Mouse (Mus musculus): Measurements from ENCODE around the gene Hmg20b. TPM values are rescaled to one million over a fixed set of nuclear protein-coding genes. Genes with fewer than 3 reads are reported as not detected.

Gene Hmg20b
- total RNA-seq, 2 experiments from 2014 or later, result 18.3 to 20.3 TPM

DNA sequence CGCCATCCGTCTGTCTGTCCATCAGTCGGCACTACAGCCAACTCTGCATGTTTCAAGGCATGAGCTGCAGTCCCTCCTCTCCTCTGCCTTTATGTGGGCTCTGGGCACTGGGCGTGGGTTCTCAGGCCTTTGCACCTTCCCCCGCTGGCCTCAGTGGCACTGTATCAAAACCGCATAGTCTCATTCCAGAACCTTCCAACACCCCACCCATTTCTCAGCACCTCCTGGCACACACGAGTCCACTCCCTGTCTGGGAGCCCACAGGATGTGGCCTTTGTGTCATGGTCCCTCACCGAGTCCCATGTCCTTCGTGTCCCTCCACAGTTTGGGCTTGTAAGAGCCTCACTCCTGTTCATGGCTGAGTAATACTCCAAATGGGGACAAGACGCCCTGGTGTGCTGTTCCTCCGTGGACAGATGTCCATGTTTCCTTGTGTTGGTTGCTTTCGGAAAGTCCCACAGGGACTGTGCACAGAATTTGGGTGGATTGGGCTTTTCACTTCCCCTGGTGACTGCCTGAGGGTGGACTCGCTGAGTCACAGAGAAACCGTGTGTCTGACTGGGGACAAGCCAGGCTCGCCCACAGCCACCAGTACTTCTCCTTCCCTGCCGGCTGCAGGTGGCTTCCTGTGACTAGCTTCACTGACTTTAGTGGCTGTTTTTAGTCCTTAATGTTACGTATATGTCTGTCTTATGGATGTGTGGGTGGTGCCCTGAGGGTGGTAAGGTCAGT, 51.7 kb downstream of the Hmg20b start:
- peak in 1 of 2 experiments; percentile 48 for DNase-seq (ENCODE audit: extremely low spot score in 1 of 2, low spot score in 2 of 2)

DNA sequence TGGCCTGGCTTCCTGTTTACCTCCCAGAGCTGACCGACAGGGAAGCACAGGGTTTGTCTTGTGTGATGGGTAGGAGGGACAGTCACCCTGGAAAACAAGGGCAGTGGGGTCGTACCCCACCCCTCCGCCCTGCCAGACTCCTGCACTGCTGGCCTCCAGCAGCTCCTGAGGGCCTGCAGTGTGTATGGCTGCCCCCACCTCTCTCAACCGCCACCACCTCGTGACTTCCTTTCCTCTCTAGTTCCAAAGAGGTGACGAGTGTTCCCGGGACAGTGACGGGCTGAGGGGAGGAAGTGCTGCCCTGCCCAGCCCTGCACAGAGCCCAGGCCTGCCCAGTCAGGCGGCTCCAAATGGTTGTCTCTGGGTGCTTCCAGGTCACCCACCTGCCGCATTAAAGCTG, 52.4 kb downstream of the Hmg20b start:
- intact Hi-C loops (cut with DNase I), result no loop called here
- DNase-seq (ENCODE audit: extremely low spot score in 1 of 2, low spot score in 2 of 2), result peak in 1 of 2 experiments; percentile 57

More for the DNA sequence above, 51.7 kb downstream of the Hmg20b start:
- intact Hi-C loops (cut with DNase I), result no loop called here

DNA sequence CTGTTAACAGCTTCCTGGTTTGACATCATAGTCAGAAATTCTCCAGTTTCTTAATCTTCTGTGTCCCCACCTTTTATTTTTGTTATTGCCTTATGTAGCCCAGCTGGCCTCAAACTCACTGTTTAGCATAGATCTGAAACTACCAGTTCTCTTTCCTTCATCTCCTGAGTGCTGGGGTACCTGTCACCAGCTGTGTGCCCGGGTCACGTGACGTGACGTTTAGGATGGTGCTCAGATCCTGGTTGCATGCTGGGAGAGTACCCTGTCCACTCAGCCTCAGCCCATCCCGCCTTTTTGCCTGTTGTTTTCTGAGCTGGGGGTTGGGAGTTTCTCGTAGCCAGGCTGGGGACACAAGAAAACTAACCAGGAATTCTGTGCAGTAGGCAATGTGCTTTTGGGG, 53.0 kb downstream of the Hmg20b start:
- no peak for DNase-seq (ENCODE audit: extremely low spot score in 1 of 2, low spot score in 2 of 2)
- intact Hi-C loops (cut with DNase I), result no loop called here

Small RNAs within 50 kb of the gene (microRNA-seq; reads per million reads assigned to microRNA genes)
- 4.0 reads per million, percentile 11 among the genes with 10 or more reads in this experiment for gene Mir6913

Other genes starting within 250 kb of the Hmg20b start
- 100 to 1,000 TPM; 127 to 130 TPM for gene Map2k2, start 244.6 kb downstream of the Hmg20b start, total RNA-seq (2021)
- gene Zbtb7a, start 215.3 kb downstream of the Hmg20b start, total RNA-seq (2021), result 10 to 100 TPM; 38.7 to 42.6 TPM
- 10 to 100 TPM; 24.3 to 25.8 TPM for gene Pias4, start 182.6 kb downstream of the Hmg20b start, total RNA-seq (2021)
- 1,000 to 10,000 TPM; 1,077 to 1,083 TPM for gene Eef2, start 173.8 kb downstream of the Hmg20b start, total RNA-seq (2021)
- gene Dapk3, start 167.5 kb downstream of the Hmg20b start, total RNA-seq (2021), result 10 to 100 TPM; 64.1 to 72.7 TPM
- not detected for gene 4930442H23Rik, start 166.6 kb downstream of the Hmg20b start, total RNA-seq (2021)
- not detected for gene Nmrk2, start 148.4 kb downstream of the Hmg20b start, total RNA-seq (2021)
- 100 to 1,000 TPM; 209 to 222 TPM for gene Atcay, start 119.6 kb downstream of the Hmg20b start, total RNA-seq (2021)
- gene Zfr2, start 117.3 kb downstream of the Hmg20b start, total RNA-seq (2021), result 10 to 100 TPM; 62.2 to 63.5 TPM
- 100 to 1,000 TPM; 223 to 225 TPM for gene Matk, start 97.5 kb downstream of the Hmg20b start, total RNA-seq (2021)
- 10 to 100 TPM; 47.8 to 52.7 TPM for gene Mrpl54, start 83.5 kb downstream of the Hmg20b start, total RNA-seq (2021)
- 10 to 100 TPM; 23.7 to 32.6 TPM for gene Apba3, start 83.5 kb downstream of the Hmg20b start, total RNA-seq (2021)
- gene Tjp3, start 58.9 kb downstream of the Hmg20b start, total RNA-seq (2021), result under 1 TPM; 0.39 to 0.49 TPM
- 100 to 1,000 TPM; 336 to 340 TPM for gene Pip5k1c, start 57.5 kb downstream of the Hmg20b start, total RNA-seq (2021)
- 10 to 100 TPM; 26.4 to 26.7 TPM for gene Cactin, start 29.4 kb downstream of the Hmg20b start, total RNA-seq (2021)
- 1 to 10 TPM; 1.1 to 2.1 TPM for gene Tbxa2r, start 21.7 kb downstream of the Hmg20b start, total RNA-seq (2021)
- under 1 TPM; 0.39 to 0.49 TPM for gene Gipc3, start 7.2 kb downstream of the Hmg20b start, total RNA-seq (2021)
- 10 to 100 TPM; 32.8 to 35.9 TPM for gene Mfsd12, start 7.0 kb upstream of the Hmg20b start, total RNA-seq (2021)
- 1 to 10 TPM; 1.2 to 1.7 TPM for gene 4930404N11Rik, start 15.3 kb upstream of the Hmg20b start, total RNA-seq (2021)
- 10 to 100 TPM; 85.7 to 94.7 TPM for gene Fzr1, start 28.0 kb upstream of the Hmg20b start, total RNA-seq (2021)
- 10 to 100 TPM; 79.3 to 83.5 TPM for gene Dohh, start 33.9 kb upstream of the Hmg20b start, total RNA-seq (2021)
- 1 to 10 TPM; 3.4 to 5.0 TPM for gene Gm48551, start 34.0 kb upstream of the Hmg20b start, total RNA-seq (2021)
- gene Gm48552, start 38.5 kb upstream of the Hmg20b start, total RNA-seq (2021), result 1 to 10 TPM; 2.5 to 3.5 TPM
- 1 to 10 TPM; 2.0 to 2.2 TPM for gene Smim24, start 42.6 kb upstream of the Hmg20b start, total RNA-seq (2021)
- gene Nfic, start 105.2 kb upstream of the Hmg20b start, total RNA-seq (2021), result 10 to 100 TPM; 40.7 to 44.6 TPM
- 100 to 1,000 TPM; 287 to 297 TPM for gene Celf5, start 132.2 kb upstream of the Hmg20b start, total RNA-seq (2021)
- gene Ncln, start 145.9 kb upstream of the Hmg20b start, total RNA-seq (2021), result 100 to 1,000 TPM in 1 of 2 experiments, 10 to 100 TPM in 1; 94.8 to 102 TPM
- under 1 TPM; 0.18 to 0.28 TPM for gene S1pr4, start 149.7 kb upstream of the Hmg20b start, total RNA-seq (2021)
- 1 to 10 TPM; 2.3 to 2.9 TPM for gene Gna15, start 173.7 kb upstream of the Hmg20b start, total RNA-seq (2021)
- gene Gna11, start 194.7 kb upstream of the Hmg20b start, total RNA-seq (2021), result 100 to 1,000 TPM; 111 to 118 TPM
- gene Aes, start 209.0 kb upstream of the Hmg20b start, total RNA-seq (2021), result 100 to 1,000 TPM; 542 to 558 TPM
- gene Tle2, start 224.1 kb upstream of the Hmg20b start, total RNA-seq (2021), result 10 to 100 TPM; 20.9 to 22.4 TPM

Measured in left cerebral cortex, postnatal 10 days (tissue).